Mouse (Mus musculus) layer of hippocampus, adult 18-20 months (tissue): ENCODE data around the gene Nt5c3b. TPM values are rescaled to one million over a fixed set of nuclear protein-coding genes. Genes with fewer than 3 reads are reported as not detected.

Experiments used
- DNase-seq, 2 experiments: peaks; one replicate each; pipeline ENCODE4 v3.0.0; 2022; ENCODE audit warnings: low spot score in 2 of 2
- microRNA-seq, 2 experiments: library from miRNA; unstranded; fragments of <30 nt; microRNA quantifications; one replicate each; pipeline ENCODE4 v1.2.0; 2021
- total RNA-seq, 2 experiments: library from RNA; stranded (reverse); gene quantifications; 2 replicates each; pipeline ENCODE4 v1.2.3; 2021

Gene Nt5c3b
- total RNA-seq, 2 experiments from 2014 or later: 48.8 to 53.4 TPM

- no peak for DNase-seq
Measured at GRCm38 (mm10) chr11:100385016-100385415, 56.6 kb downstream of the Nt5c3b start.

- DNase-seq: no peak
Measured at GRCm38 (mm10) chr11:100382682-100383081, 58.9 kb downstream of the Nt5c3b start.

GRCm38 (mm10) chr11:100379311-100379710 is 62.3 kb downstream of the Nt5c3b start:
- DNase-seq: no peak

- no peak for DNase-seq
Measured at GRCm38 (mm10) chr11:100378446-100378845, 63.2 kb downstream of the Nt5c3b start.

GRCm38 (mm10) chr11:100377989-100378388 is 63.6 kb downstream of the Nt5c3b start:
- no peak for DNase-seq

- no peak for DNase-seq
Measured at GRCm38 (mm10) chr11:100376746-100377389, 64.7 kb downstream of the Nt5c3b start.

- no peak for DNase-seq
Measured at GRCm38 (mm10) chr11:100376005-100376404, 65.6 kb downstream of the Nt5c3b start.

- DNase-seq: no peak
Measured at GRCm38 (mm10) chr11:100375127-100375526, 66.5 kb downstream of the Nt5c3b start.

Small RNA genes lying within 50 kb of the gene (microRNA-seq; reads per million reads assigned to microRNA genes)
- gene Gm27374: 0 reads per million in 2 experiments
- 0 to 0.99 reads per million in 2 experiments for gene Mir7116

Other genes starting within 250 kb of the Nt5c3b start
- 1 to 10 TPM; 3.8 to 4.4 TPM for gene Krt9, start 248.6 kb downstream of the Nt5c3b start, total RNA-seq
- gene Krt14, start 234.3 kb downstream of the Nt5c3b start, total RNA-seq: not detected
- gene Krt16, start 192.9 kb downstream of the Nt5c3b start, total RNA-seq: not detected
- not detected for gene Krt17, start 180.8 kb downstream of the Nt5c3b start, total RNA-seq
- not detected for gene Krt42, start 171.9 kb downstream of the Nt5c3b start, total RNA-seq
- 100 to 1,000 TPM; 739 to 776 TPM for gene Eif1, start 121.9 kb downstream of the Nt5c3b start, total RNA-seq
- gene Gast, start 107.4 kb downstream of the Nt5c3b start, total RNA-seq: not detected
- 100 to 1,000 TPM; 186 to 208 TPM for gene Hap1, start 85.7 kb downstream of the Nt5c3b start, total RNA-seq
- gene Jup, start 44.0 kb downstream of the Nt5c3b start, total RNA-seq: 10 to 100 TPM; 31.0 to 35.6 TPM
- 10 to 100 TPM in 1 of 2 experiments, 1 to 10 TPM in 1; 9.8 to 11.2 TPM for gene P3h4, start 27.0 kb downstream of the Nt5c3b start, total RNA-seq
- 1 to 10 TPM; 5.4 to 5.8 TPM for gene Fkbp10, start 26.1 kb downstream of the Nt5c3b start, total RNA-seq
- gene Klhl10, start 109 bp upstream of the Nt5c3b start, total RNA-seq: 1 to 10 TPM in 1 of 2 experiments, under 1 TPM in 1; 0.74 to 1.2 TPM
- 100 to 1,000 TPM; 117 to 124 TPM for gene Klhl11, start 30.9 kb upstream of the Nt5c3b start, total RNA-seq
- gene Acly, start 86.2 kb upstream of the Nt5c3b start, total RNA-seq: 100 to 1,000 TPM; 118 to 124 TPM
- 1 to 10 TPM in 1 of 2 experiments, under 1 TPM in 1; 0.96 to 1.1 TPM for gene Ttc25, start 103.8 kb upstream of the Nt5c3b start, total RNA-seq
- 100 to 1,000 TPM; 171 to 195 TPM for gene Cnp, start 133.1 kb upstream of the Nt5c3b start, total RNA-seq
- 10 to 100 TPM; 10.8 to 11.1 TPM for gene Nkiras2, start 177.4 kb upstream of the Nt5c3b start, total RNA-seq
- 100 to 1,000 TPM; 223 to 252 TPM for gene Dnajc7, start 178.4 kb upstream of the Nt5c3b start, total RNA-seq